Mouse (Mus musculus) lung, embryonic 14.5 days (tissue): ENCODE measurements at regions not wholly inside any gene's neighbourhood (a gene's known extent, or its start where the extent isn't known, plus 50 kb on each side); places are given as distances from the start of the nearest gene placed in this dataset.
"Not testable (repeated sequence)": the region's sequence is repeated elsewhere in the genome, so short reads cannot be mapped to it uniquely, and the experiment has no call there.

Experiments
- ATAC-seq: fragments of 200-750 bp; cut with Nextera tagmentation; 2 replicates; pipeline ENCODE4 v1.8.0; 2017; ENCODE audit warnings: mild to moderate bottlenecking, moderate TSS enrichment, moderate library complexity; ENCODE audit not compliant: insufficient read depth
- DNase-seq: peaks from one replicate; pipeline ENCODE4 v3.0.0-alpha.2; 2015
- H3K27ac ChIP-seq: fragments of 300-500 bp; sonication (generic); 2 replicates; pipeline ENCODE4 v1.5.1; 2014; ENCODE audit warnings: low read depth, mild to moderate bottlenecking, moderate library complexity
- H3K27me3 ChIP-seq: fragments of 300-500 bp; sonication (generic); 2 replicates; pipeline ENCODE4 v1.6.1; 2014; ENCODE audit warnings: low read length, control low read depth; ENCODE audit not compliant: insufficient read depth
- H3K36me3 ChIP-seq: fragments of 300-500 bp; sonication (generic); 2 replicates; pipeline ENCODE4 v1.6.1; 2014; ENCODE audit warnings: control low read depth; ENCODE audit not compliant: insufficient read depth
- H3K4me1 ChIP-seq: fragments of 300-500 bp; sonication (generic); 2 replicates; pipeline ENCODE4 v1.6.1; 2014; ENCODE audit warnings: antibody characterized with exemption, control low read depth; ENCODE audit not compliant: insufficient read depth
- H3K4me2 ChIP-seq: fragments of 300-500 bp; sonication (generic); 2 replicates; pipeline ENCODE4 v1.6.1; 2014; ENCODE audit warnings: mild to moderate bottlenecking
- H3K4me3 ChIP-seq: fragments of 300-500 bp; sonication (generic); 2 replicates; pipeline ENCODE4 v1.5.1; 2014; ENCODE audit warnings: low read depth, low read length
- H3K9ac ChIP-seq: fragments of 300-500 bp; sonication (generic); 2 replicates; pipeline ENCODE4 v1.6.1; 2014
- H3K9me3 ChIP-seq: fragments of 300-500 bp; sonication (generic); 2 replicates; pipeline ENCODE4 v1.6.1; 2016; ENCODE audit warnings: low read depth, low read length, control low read depth
- CTCF ChIP-seq: IDR thresholded peaks from 2 replicates; pipeline ENCODE4 v1.5.1; 2016; ENCODE audit warnings: antibody characterized with exemption, low read depth
- WGBS: fragments of 180-500 bp; shearing (Covaris S2); extraction: QIAGEN DNeasy Blood & Tissue Kit; methylation state at CpG from one replicate; pipeline ENCODE4 v1.1.7; 2014; 5-methylcytosine and 5-hydroxymethylcytosine counted together

DNA sequence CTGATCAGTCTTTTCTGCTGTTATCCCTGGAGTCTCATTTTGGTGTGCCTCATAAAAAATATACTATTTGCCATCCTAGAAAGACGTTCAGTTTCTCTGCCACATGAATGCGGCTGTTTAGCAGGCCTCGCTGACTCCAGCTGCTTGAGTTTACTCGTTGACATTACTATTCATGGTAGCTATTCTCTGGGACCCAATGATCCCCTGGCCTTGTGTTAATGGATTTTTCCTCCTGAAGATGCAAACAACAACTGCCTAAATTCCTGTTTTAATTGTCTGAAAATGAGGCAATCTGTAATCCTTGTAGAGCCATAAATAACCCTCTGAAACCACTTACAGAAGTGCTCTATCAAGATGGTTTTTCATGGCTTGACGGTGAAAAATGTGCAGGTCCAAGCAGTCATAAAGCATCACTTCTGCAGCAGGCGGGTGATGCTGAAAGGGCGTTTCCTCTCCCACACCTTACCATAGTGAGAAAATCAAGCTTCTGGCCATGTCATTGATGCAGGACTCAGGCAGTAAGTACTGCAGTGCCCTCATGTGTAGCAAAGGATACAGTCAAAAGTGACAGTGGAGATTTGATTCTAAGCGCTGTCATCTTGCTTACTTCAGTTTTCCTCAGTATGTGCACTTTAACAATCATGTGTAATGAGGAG is 419.7 kb upstream of the Lrp1b start:
- Histone ChIP-seq H3K27me3 (no peaks in the 10 kb centered on the region), H3K4me1 (no peaks in the 10 kb centered on the region), H3K4me2 (no peak overlapping the region), H3K36me3 (no peaks in the 10 kb centered on the region), H3K9ac (no peak overlapping the region), H3K27ac (no peak overlapping the region), H3K9me3 (no peaks in the 10 kb centered on the region), H3K4me3 (no peak overlapping the region)
- DNase-seq (no peak), ATAC-seq (no peak)
- 74% methylated on average over 8 of the region's 8 CpGs for WGBS
- TF ChIP-seq CTCF, result no peak

DNA sequence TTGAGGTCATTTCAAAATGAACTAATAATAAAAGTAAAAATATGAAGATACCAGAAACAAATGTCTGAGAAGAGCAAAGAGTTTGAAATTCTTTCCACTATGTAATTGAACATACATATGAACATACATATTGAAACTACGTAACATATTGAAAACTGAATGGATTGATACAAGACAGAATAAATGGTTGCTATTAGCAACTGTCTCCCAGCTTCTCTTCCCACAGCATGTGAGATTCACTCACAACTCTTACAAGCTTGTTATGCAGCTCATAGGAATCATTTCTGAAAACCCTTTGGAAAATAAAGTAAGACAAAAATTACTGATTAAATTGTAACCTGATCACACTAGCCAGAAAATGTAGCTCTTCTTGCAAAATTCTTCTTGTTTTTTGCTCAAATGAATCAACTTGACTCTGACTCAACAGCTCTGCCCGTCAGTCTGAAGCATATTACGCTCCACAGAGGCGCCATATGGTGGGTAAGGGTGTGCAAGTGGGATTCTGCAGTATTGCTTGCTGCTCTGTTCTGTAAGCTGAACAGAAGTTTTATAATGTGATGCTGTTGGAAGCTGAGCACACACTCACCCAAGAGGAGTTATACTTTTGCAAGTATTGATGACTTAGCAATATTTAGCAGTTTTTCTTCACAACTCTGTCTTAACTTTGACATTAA is 444.3 kb upstream of the Lrp1b start:
- Histone ChIP-seq H3K4me3 (no peak overlapping the region), H3K27me3 (no peaks in the 10 kb centered on the region), H3K27ac (no peak overlapping the region), H3K9ac (no peak overlapping the region), H3K9me3 (no peaks in the 10 kb centered on the region), H3K36me3 (no peaks in the 10 kb centered on the region), H3K4me1 (no peaks in the 10 kb centered on the region), H3K4me2 (no peak overlapping the region)
- WGBS, result 82% methylated on average over 4 of the region's 4 CpGs
- ATAC-seq, result no peak
- no peak for DNase-seq
- TF ChIP-seq CTCF, result no peak

DNA sequence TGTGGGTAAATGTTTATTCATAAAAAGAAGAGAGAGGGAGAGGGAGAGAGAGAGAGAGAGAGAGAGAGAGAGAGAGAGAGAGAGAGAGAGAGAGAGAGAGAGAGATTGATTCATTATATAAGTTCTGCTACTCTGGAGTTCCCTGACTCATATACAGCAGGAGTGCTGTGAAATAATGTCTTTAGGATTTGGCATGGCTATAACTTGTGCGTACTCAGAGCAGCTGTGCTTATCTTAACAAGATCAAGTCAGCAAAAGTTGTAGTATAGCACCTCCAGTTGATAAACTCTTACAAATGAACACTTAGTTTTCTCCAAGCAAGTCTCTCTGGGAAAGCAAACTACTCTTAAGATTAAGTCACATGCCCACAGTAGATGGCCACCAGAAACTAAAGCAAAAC is 435.3 kb upstream of the Kynu start:
- TF ChIP-seq CTCF, result no peak
- 50% methylated on average over 1 of the region's 1 CpGs for WGBS
- Histone ChIP-seq H3K4me1 (no peaks in the 10 kb centered on the region), H3K9ac (no peak overlapping the region), H3K36me3 (no peaks in the 10 kb centered on the region), H3K4me3 (no peak overlapping the region), H3K4me2 (no peak overlapping the region), H3K27me3 (no peaks in the 10 kb centered on the region), H3K9me3 (no peaks in the 10 kb centered on the region), H3K27ac (no peak overlapping the region)
- no peak for ATAC-seq
- no peak for DNase-seq

DNA sequence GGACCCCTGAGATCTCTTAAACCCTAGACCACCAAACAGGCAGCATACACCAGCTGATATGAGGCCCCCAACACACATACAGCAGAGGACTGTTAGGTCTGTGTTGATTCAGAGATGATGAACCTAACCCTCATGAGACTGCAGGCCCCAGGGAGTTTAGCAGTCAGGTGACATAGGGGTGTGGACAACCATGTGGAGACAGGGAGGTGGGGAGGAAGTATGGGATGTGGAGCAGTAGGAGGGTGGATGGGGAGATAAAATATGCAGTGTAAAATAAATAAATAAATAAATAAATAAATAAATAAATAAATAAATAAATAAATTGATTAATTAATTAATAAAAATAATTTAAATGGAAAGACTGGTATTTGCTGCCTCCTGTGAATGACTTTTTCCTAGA is 401.6 kb upstream of the Kynu start:
- Histone ChIP-seq H3K4me3 (no peak overlapping the region), H3K27ac (no peak overlapping the region), H3K27me3 (no peaks in the 10 kb centered on the region), H3K4me2 (no peak overlapping the region), H3K36me3 (no peaks in the 10 kb centered on the region), H3K9me3 (no peaks in the 10 kb centered on the region), H3K4me1 (no peaks in the 10 kb centered on the region), H3K9ac (no peak overlapping the region)
- ATAC-seq, result no peak
- no peak for TF ChIP-seq CTCF
- DNase-seq, result no peak

DNA sequence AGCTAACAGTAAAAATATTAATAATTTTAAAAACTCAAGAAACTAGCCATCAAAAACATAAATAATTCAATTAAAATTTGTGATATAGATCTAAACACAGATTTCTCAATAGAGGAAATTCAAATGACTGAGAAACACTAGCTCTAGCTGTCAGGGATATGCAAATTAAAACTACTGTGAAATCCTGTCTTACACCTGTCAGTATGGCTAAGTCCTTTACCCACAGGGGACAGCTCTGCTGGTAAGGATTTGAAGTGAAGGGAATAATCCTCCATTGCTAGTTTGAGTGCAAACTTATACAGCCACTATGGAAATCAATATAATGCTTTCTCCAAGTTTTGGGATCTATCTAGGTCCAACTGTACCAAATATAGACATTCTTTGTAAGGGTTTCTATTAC is 373.0 kb upstream of the Kynu start:
- Histone ChIP-seq H3K4me1 (no peaks in the 10 kb centered on the region), H3K4me2 (no peak overlapping the region), H3K9ac (no peak overlapping the region), H3K27me3 (no peaks in the 10 kb centered on the region), H3K4me3 (no peak overlapping the region), H3K36me3 (no peaks in the 10 kb centered on the region), H3K9me3 (no peaks in the 10 kb centered on the region), H3K27ac (no peak overlapping the region)
- ATAC-seq (no peak), DNase-seq (no peak)
- TF ChIP-seq CTCF, result no peak

DNA sequence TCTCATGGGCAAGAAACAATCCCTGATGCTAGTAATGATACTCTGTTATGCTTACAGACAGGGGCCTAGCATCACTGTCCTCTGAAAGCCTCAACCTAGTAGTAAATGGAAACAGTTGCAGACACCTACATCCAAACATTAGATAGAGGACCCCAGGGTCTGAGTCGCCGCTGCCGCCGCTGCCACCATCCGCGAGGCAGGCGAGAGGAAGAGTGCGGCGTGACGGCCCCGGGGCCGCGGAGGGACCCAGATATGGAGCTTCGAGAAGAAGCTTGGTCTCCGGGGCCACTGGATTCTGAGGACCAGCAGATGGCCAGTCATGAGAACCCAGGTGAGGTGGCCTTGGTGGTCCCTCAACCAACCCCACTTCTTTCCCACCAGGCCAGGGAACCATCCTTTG is 359.6 kb upstream of the Kynu start:
- not testable (repeated sequence) for H3K9me3 ChIP-seq, H3K4me3 ChIP-seq, H3K36me3 ChIP-seq, H3K27me3 ChIP-seq, DNase-seq, H3K4me1 ChIP-seq, H3K27ac ChIP-seq, ATAC-seq, H3K9ac ChIP-seq, H3K4me2 ChIP-seq
- WGBS, result 92% methylated on average over 15 of the region's 15 CpGs

DNA sequence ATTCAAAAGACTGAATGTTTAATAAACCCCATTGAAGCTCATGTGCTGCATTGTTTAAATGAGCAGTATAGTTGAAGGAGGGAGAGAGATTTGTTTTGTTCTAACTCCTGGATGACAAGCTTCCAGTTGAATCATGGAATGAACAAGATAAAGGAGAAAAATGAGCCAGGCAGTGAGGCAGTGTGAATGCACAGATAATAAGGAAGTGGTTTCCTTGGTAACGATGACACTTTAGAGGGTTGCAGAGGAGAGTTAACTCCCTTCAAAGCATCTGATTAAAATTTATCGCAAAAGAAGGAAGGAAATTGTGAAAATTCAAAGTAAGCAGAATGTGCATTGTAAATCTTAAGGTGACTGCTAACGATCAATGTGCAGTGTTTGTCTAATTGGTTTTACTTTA is 346.9 kb upstream of the Kynu start:
- H3K36me3 ChIP-seq, result no peaks in the 10 kb centered on the region
- H3K4me2 ChIP-seq, result no peak overlapping the region
- DNase-seq, result no peak
- no peaks in the 10 kb centered on the region for H3K4me1 ChIP-seq
- WGBS, result 76% methylated on average over 3 of the region's 3 CpGs
- H3K9ac ChIP-seq, result no peak overlapping the region
- no peak for TF ChIP-seq CTCF
- H3K9me3 ChIP-seq, result no peaks in the 10 kb centered on the region
- no peaks in the 10 kb centered on the region for H3K27me3 ChIP-seq
- ATAC-seq, result no peak
- no peak overlapping the region for H3K27ac ChIP-seq
- H3K4me3 ChIP-seq, result no peak overlapping the region
